ENCODE assay signal across 25 mouse cellular contexts in genomic region chr13:73374612-73375011, GRCm38 (mm10). TPM values are rescaled to one million over a fixed set of nuclear protein-coding genes. Genes with fewer than 3 reads are reported as not detected.
DNase-seq lines count a peak whose midpoint lies in the region; ATAC-seq and TF ChIP-seq lines count a peak whose summit lies in the region.
"Had no signal": no experiment of that assay in that cellular context is flagged by ENCODE, and none has a peak within 500 bp of the region (broad histone marks: within the 10 kb centered on the region; RNA-seq: fewer than 3 reads in every experiment).

No protein-coding gene starts in this region.

- no peak for TF ChIP-seq CTCF in brain, embryonic 14.5 days (IDR thresholded peaks at IDR 0.05; ENCODE audit: borderline replicate concordance, extremely low read depth, insufficient read depth, insufficient read length)
- TF ChIP-seq CTCF in midbrain, postnatal 0 days (IDR thresholded peaks at IDR 0.05) = no peak
- TF ChIP-seq CTCF in liver, postnatal 0 days (IDR thresholded peaks at IDR 0.05; ENCODE audit: low read depth) = no peak

- no peak overlapping the region for H3K4me2 ChIP-seq in forebrain, embryonic 15.5 days (replicated peaks)
- H3K4me2 ChIP-seq in kidney, embryonic 16.5 days (replicated peaks; ENCODE audit: low read depth, low read length) = no peak overlapping the region
- H3K4me2 ChIP-seq in midbrain, postnatal 0 days (ENCODE audit: low read depth, low read length, poor library complexity, severe bottlenecking) = no peak overlapping the region
- no peak overlapping the region for H3K4me2 ChIP-seq in liver, postnatal 0 days (ENCODE audit: low read depth, low read length)
- H3K4me2 ChIP-seq: heart, embryonic 15.5 days; limb, embryonic 12.5 days; liver, embryonic 15.5 days; lung, embryonic 15.5 days had no signal

- H3K27me3 ChIP-seq in forebrain, embryonic 15.5 days = no peaks in the 10 kb centered on the region
- H3K27me3 ChIP-seq in forebrain, embryonic 10.5 days (ENCODE audit: poor library complexity, severe bottlenecking) = no peaks in the 10 kb centered on the region
- no peaks in the 10 kb centered on the region for H3K27me3 ChIP-seq in kidney, embryonic 16.5 days (ENCODE audit: insufficient read depth, low read length)
- no peaks in the 10 kb centered on the region for H3K27me3 ChIP-seq in midbrain, postnatal 0 days (ENCODE audit: insufficient read depth, low read length)
- no peaks in the 10 kb centered on the region for H3K27me3 ChIP-seq in liver, postnatal 0 days (ENCODE audit: insufficient read depth, low read length)
- H3K27me3 ChIP-seq: heart, embryonic 15.5 days; limb, embryonic 12.5 days; liver, embryonic 15.5 days; lung, embryonic 15.5 days had no signal

- H3K9me3 ChIP-seq in forebrain, embryonic 15.5 days = no peaks in the 10 kb centered on the region
- H3K9me3 ChIP-seq in forebrain, embryonic 10.5 days = no peaks in the 10 kb centered on the region
- no peaks in the 10 kb centered on the region for H3K9me3 ChIP-seq in kidney, embryonic 16.5 days (ENCODE audit: low read length)
- H3K9me3 ChIP-seq in midbrain, postnatal 0 days (ENCODE audit: low read length) = no peaks in the 10 kb centered on the region
- H3K9me3 ChIP-seq in liver, postnatal 0 days (ENCODE audit: low read length) = no peaks in the 10 kb centered on the region
- H3K9me3 ChIP-seq: heart, embryonic 10.5 days; heart, embryonic 15.5 days; limb, embryonic 12.5 days; liver, embryonic 15.5 days; lung, embryonic 15.5 days had no signal

- ATAC-seq in forebrain, embryonic 15.5 days (replicated peaks) = 0 out of 2 replicates have a peak, but pooled peaks have one; percentile 11
- ATAC-seq in kidney, embryonic 16.5 days (ENCODE audit: low FRiP score, low TSS enrichment) = 0 out of 2 replicates have a peak, but pooled peaks have one; percentile 15
- 0 out of 2 replicates have a peak, but pooled peaks have one; percentile 34 for ATAC-seq in midbrain, postnatal 0 days (ENCODE audit: low FRiP score)
- ATAC-seq in liver, postnatal 0 days = no peak
- ATAC-seq: intestine, postnatal 0 days had no signal

- TF ChIP-seq POLR2A in brain, embryonic 14.5 days (IDR thresholded peaks at IDR 0.05; ENCODE audit: borderline replicate concordance, extremely low read depth, insufficient read depth, insufficient read length, poor library complexity, severe bottlenecking) = no peak

- no peak overlapping the region for H3K4me3 ChIP-seq in forebrain, embryonic 15.5 days
- H3K4me3 ChIP-seq in forebrain, embryonic 10.5 days = no peak overlapping the region
- no peak overlapping the region for H3K4me3 ChIP-seq in kidney, embryonic 16.5 days (ENCODE audit: low read length)
- no peak overlapping the region for H3K4me3 ChIP-seq in midbrain, postnatal 0 days (ENCODE audit: low read depth, low read length)
- H3K4me3 ChIP-seq in liver, postnatal 0 days (ENCODE audit: low read depth, low read length) = no peak overlapping the region
- H3K4me3 ChIP-seq: heart, embryonic 10.5 days; heart, embryonic 15.5 days; layer of hippocampus, adult 2 months; limb, embryonic 12.5 days; liver, embryonic 15.5 days; lung, embryonic 15.5 days had no signal

- H3K9ac ChIP-seq in forebrain, embryonic 15.5 days (replicated peaks) = no peak overlapping the region
- H3K9ac ChIP-seq in kidney, embryonic 16.5 days (replicated peaks; ENCODE audit: low read length) = no peak overlapping the region
- H3K9ac ChIP-seq in midbrain, postnatal 0 days (replicated peaks; ENCODE audit: low read length, poor library complexity, severe bottlenecking) = no peak overlapping the region
- H3K9ac ChIP-seq in liver, postnatal 0 days (replicated peaks) = no peak overlapping the region
- H3K9ac ChIP-seq: heart, embryonic 15.5 days; limb, embryonic 12.5 days; liver, embryonic 15.5 days; lung, embryonic 15.5 days had no signal

- H3K36me3 ChIP-seq in forebrain, embryonic 15.5 days = no peaks in the 10 kb centered on the region
- no peaks in the 10 kb centered on the region for H3K36me3 ChIP-seq in forebrain, embryonic 10.5 days (replicated peaks)
- H3K36me3 ChIP-seq in kidney, embryonic 16.5 days (ENCODE audit: insufficient read depth, low read length) = no peaks in the 10 kb centered on the region
- no peaks in the 10 kb centered on the region for H3K36me3 ChIP-seq in midbrain, postnatal 0 days (ENCODE audit: insufficient read depth, low read length)
- H3K36me3 ChIP-seq in liver, postnatal 0 days (replicated peaks; ENCODE audit: insufficient read depth, low read length) = no peaks in the 10 kb centered on the region
- H3K36me3 ChIP-seq: G1E; heart, embryonic 10.5 days; heart, embryonic 15.5 days; limb, embryonic 12.5 days; liver, embryonic 15.5 days; lung, embryonic 15.5 days had no signal

- no peak overlapping the region for H3K27ac ChIP-seq in forebrain, embryonic 15.5 days (replicated peaks)
- no peak overlapping the region for H3K27ac ChIP-seq in forebrain, embryonic 10.5 days
- H3K27ac ChIP-seq in kidney, embryonic 16.5 days (ENCODE audit: low read length) = no peak overlapping the region
- H3K27ac ChIP-seq in midbrain, postnatal 0 days (ENCODE audit: low read depth, low read length) = no peak overlapping the region
- H3K27ac ChIP-seq in liver, postnatal 0 days (ENCODE audit: low read depth) = no peak overlapping the region
- H3K27ac ChIP-seq: heart, embryonic 10.5 days; heart, embryonic 15.5 days; layer of hippocampus, adult 2 months; limb, embryonic 12.5 days; liver, embryonic 15.5 days; lung, embryonic 15.5 days had no signal

- no peaks in the 10 kb centered on the region for H3K4me1 ChIP-seq in forebrain, embryonic 15.5 days
- peaks cover 9% of the 10 kb centered on the region; the same call in 1 of the 2 replicates for H3K4me1 ChIP-seq in forebrain, embryonic 10.5 days
- no peaks in the 10 kb centered on the region for H3K4me1 ChIP-seq in kidney, embryonic 16.5 days (ENCODE audit: insufficient read depth, low read length)
- H3K4me1 ChIP-seq in midbrain, postnatal 0 days (ENCODE audit: insufficient read depth, low read length) = no peaks in the 10 kb centered on the region
- no peaks in the 10 kb centered on the region for H3K4me1 ChIP-seq in liver, postnatal 0 days (ENCODE audit: insufficient read depth)
- H3K4me1 ChIP-seq: heart, embryonic 15.5 days; limb, embryonic 12.5 days; liver, embryonic 15.5 days; lung, embryonic 15.5 days had no signal

- WGBS in forebrain, embryonic 15.5 days = 60% methylated on average over 2 of the region's 2 CpGs
- WGBS in forebrain, embryonic 10.5 days = 54% methylated on average over 2 of the region's 2 CpGs
- 55% methylated on average over 2 of the region's 2 CpGs for WGBS in kidney, embryonic 16.5 days
- WGBS in midbrain, postnatal 0 days = 53% methylated on average over 2 of the region's 2 CpGs
- WGBS in liver, postnatal 0 days (ENCODE audit: insufficient replicate concordance) = 71% methylated on average over 2 of the region's 2 CpGs

- no peak for TF ChIP-seq EP300 in liver, postnatal 0 days (IDR thresholded peaks at IDR 0.05; ENCODE audit: low read depth)

- no peak for DNase-seq in forebrain, embryonic 10.5 days (ENCODE audit: extremely low spot score, low spot score)
- DNase-seq in kidney, postnatal 10 days = no peak
- peak; percentile 12 for DNase-seq in brain, embryonic 14.5 days (ENCODE audit: low read depth)
- no peak for DNase-seq in midbrain, postnatal 0 days (ENCODE audit: low spot score)
- DNase-seq in layer of hippocampus, postnatal 36 days = no peak
- no peak for DNase-seq in liver, postnatal 0 days
- DNase-seq: adrenal gland, adult 8-10 months; cerebellum, adult 8-10 months; cerebellum, postnatal 25 days; gastrocnemius, postnatal 10 days; heart, adult 11 months; kidney, postnatal 36 days; right cerebral cortex, postnatal 4 days; thymus, adult 2 months; thymus, postnatal 36 days had no signal

RNA-seq across cellular contexts. Expression of gene Ndufs6, which starts 46.3 kb away (rescaled TPM):
- 357 and 367 TPM in 2 replicates for polyA plus RNA-seq in forebrain, embryonic 15.5 days (2015; fragmentation: Nextera tagmentation; extraction: Ambion mirVana)
- polyA plus RNA-seq in forebrain, embryonic 10.5 days (2016; fragmentation: Nextera tagmentation; extraction: Ambion mirVana) = 383 and 405 TPM in 2 replicates
- 391 and 393 TPM in 2 replicates for polyA plus RNA-seq in kidney, embryonic 16.5 days (2015; fragmentation: Nextera tagmentation; extraction: Ambion mirVana)
- 198 and 233 TPM in 2 replicates for polyA plus RNA-seq in brain, embryonic 14.5 days (2012; rRNA removed)
- total RNA-seq in midbrain, postnatal 0 days (2014; rRNA removed) = 111 and 132 TPM in 2 replicates
- polyA plus RNA-seq in midbrain, postnatal 0 days (2015; fragmentation: Nextera tagmentation; extraction: Ambion mirVana) = 477 and 509 TPM in 2 replicates
- total RNA-seq in layer of hippocampus, postnatal 36 days (2021) = 100 to 1,000 TPM; 170 to 174 TPM
- polyA plus RNA-seq in liver, postnatal 0 days (2015; fragmentation: Nextera tagmentation; extraction: Ambion mirVana) = 291 TPM in 2 replicates

RNA-seq across cellular contexts. Expression of gene Mrpl36, which starts 46.3 kb away (rescaled TPM):
- 91.0 and 99.8 TPM in 2 replicates for polyA plus RNA-seq in forebrain, embryonic 15.5 days (2015; fragmentation: Nextera tagmentation; extraction: Ambion mirVana)
- polyA plus RNA-seq in forebrain, embryonic 10.5 days (2016; fragmentation: Nextera tagmentation; extraction: Ambion mirVana) = 143 and 145 TPM in 2 replicates
- polyA plus RNA-seq in kidney, embryonic 16.5 days (2015; fragmentation: Nextera tagmentation; extraction: Ambion mirVana) = 115 and 127 TPM in 2 replicates
- polyA plus RNA-seq in brain, embryonic 14.5 days (2012; rRNA removed) = 58.7 and 91.7 TPM in 2 replicates
- 26.8 and 40.1 TPM in 2 replicates for total RNA-seq in midbrain, postnatal 0 days (2014; rRNA removed)
- 55.1 TPM in 2 replicates for polyA plus RNA-seq in midbrain, postnatal 0 days (2015; fragmentation: Nextera tagmentation; extraction: Ambion mirVana)
- total RNA-seq in layer of hippocampus, postnatal 36 days (2021) = 10 to 100 TPM; 35.2 to 42.5 TPM
- 88.7 and 90.4 TPM in 2 replicates for polyA plus RNA-seq in liver, postnatal 0 days (2015; fragmentation: Nextera tagmentation; extraction: Ambion mirVana)
